Mouse (Mus musculus) cerebellum, adult 2 months (tissue): ENCODE measurements around the gene Acrbp.
"Not testable (repeated sequence)": the region's sequence is repeated elsewhere in the genome, so short reads cannot be mapped to it uniquely, and the experiment has no call there.

ENCODE experiments used
- CTCF ChIP-seq: fragments of 200-500 bp; IDR thresholded peaks from 2 replicates; pipeline ENCODE4 v1.5.1; 2011; ENCODE audit warnings: low read depth, mild to moderate bottlenecking, control low read depth, low read length, moderate library complexity, borderline replicate concordance; ENCODE audit not compliant: insufficient read depth
- POLR2A ChIP-seq: fragments of 200-500 bp; IDR thresholded peaks from 2 replicates; pipeline ENCODE4 v1.6.1; 2011; ENCODE audit warnings: low read length, control low read depth, borderline replicate concordance; ENCODE audit not compliant: insufficient read depth

DNA sequence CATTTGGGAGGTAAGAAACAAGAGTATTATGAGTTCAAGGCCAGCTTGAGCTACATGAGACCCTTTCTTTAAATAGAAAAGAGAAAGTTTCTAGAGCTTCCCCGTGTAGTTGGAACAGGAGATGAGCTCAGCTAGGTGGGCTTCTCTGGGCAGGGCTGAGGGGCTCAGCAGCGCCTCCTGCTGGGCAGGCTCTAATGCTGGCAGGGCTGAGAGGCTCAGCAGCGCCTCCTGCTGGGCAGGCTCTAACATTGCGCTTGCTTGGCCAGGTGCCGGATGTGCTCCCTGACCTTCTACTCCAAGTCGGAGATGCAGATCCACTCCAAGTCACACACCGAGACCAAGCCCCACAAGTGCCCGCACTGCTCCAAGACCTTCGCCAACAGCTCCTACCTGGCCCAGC lies 19.0 kb upstream of the Acrbp start:
- TF ChIP-seq CTCF, result peak; percentile 78
- not testable (repeated sequence) for TF ChIP-seq POLR2A
